Mouse (Mus musculus): ENCODE data around the gene Acvr1.

- TF ChIP-seq TCF3 (IDR thresholded peaks at IDR 0.05; ENCODE audit: insufficient read length, low read depth) (no peak), MYOG (IDR thresholded peaks at IDR 0.05; ENCODE audit: control insufficient read depth in 1 of 3, insufficient read depth in 1 of 3, insufficient read length in 2 of 3, low read depth in 2 of 3) (peak; percentile 66 to 89 (median 79)), USF1 (IDR thresholded peaks at IDR 0.05; ENCODE audit: low read depth) (no peak), MAX (IDR thresholded peaks at IDR 0.05; ENCODE audit: low read depth) (no peak), CEBPB (IDR thresholded peaks at IDR 0.05; ENCODE audit: insufficient read depth, poor library complexity, severe bottlenecking) (no peak), POLR2A (IDR thresholded peaks at IDR 0.05; ENCODE audit: insufficient read length, low read depth) (no peak), E2F4 (IDR thresholded peaks at IDR 0.05; ENCODE audit: insufficient read depth) (no peak)
These were observed 77.7 kb downstream of the Acvr1 start for GRCm38 (mm10) chr2:58489275-58489674.
